Mouse (Mus musculus): ENCODE measurements around the gene Rarres2. TPM values are rescaled to one million over a fixed set of nuclear protein-coding genes. Genes with fewer than 3 reads are reported as not detected.

Gene Rarres2
- polyA plus RNA-seq, 1 experiment from 2014 or later, result 44.2 TPM

- no peak overlapping the region for H3K4me2 ChIP-seq (replicated peaks; ENCODE audit: low read depth, low read length)
- no peak overlapping the region for H3K27ac ChIP-seq (ENCODE audit: low read depth, low read length)
- H3K4me1 ChIP-seq (ENCODE audit: control insufficient read depth, insufficient read depth, low read length), result peaks cover 7% of the 10 kb centered on the region
- no peak overlapping the region for H3K4me3 ChIP-seq (ENCODE audit: low read length)
- WGBS, result 91% methylated on average over 1 of the region's 1 CpGs
- peaks cover 41% of the 10 kb centered on the region for H3K36me3 ChIP-seq (ENCODE audit: control insufficient read depth, insufficient read depth, low read length)
- no peak for ATAC-seq (ENCODE audit: low FRiP score, low TSS enrichment)
- H3K9me3 ChIP-seq (ENCODE audit: control insufficient read depth, low read length), result peaks cover 23% of the 10 kb centered on the region
- no peaks in the 10 kb centered on the region for H3K27me3 ChIP-seq (ENCODE audit: control insufficient read depth, insufficient read depth, low read length)
- no peak overlapping the region for H3K9ac ChIP-seq (ENCODE audit: low read depth, low read length)
These were observed 28.0 kb upstream of the Rarres2 start for GRCm38 (mm10) chr6:48600594-48600993.

- H3K4me3 ChIP-seq (ENCODE audit: low read length), result no peak overlapping the region
- H3K9me3 ChIP-seq (ENCODE audit: control insufficient read depth, low read length), result peaks cover 23% of the 10 kb centered on the region
- no peaks in the 10 kb centered on the region for H3K27me3 ChIP-seq (ENCODE audit: control insufficient read depth, insufficient read depth, low read length)
- WGBS, result 96% methylated on average over 27 of the region's 27 CpGs
- H3K9ac ChIP-seq (ENCODE audit: low read depth, low read length), result no peak overlapping the region
- no peak overlapping the region for H3K27ac ChIP-seq (ENCODE audit: low read depth, low read length)
- ATAC-seq (ENCODE audit: low FRiP score, low TSS enrichment), result no peak
- peaks cover 10% of the 10 kb centered on the region; the same call in 1 of the 2 replicates for H3K4me1 ChIP-seq (ENCODE audit: control insufficient read depth, insufficient read depth, low read length)
- H3K4me2 ChIP-seq (replicated peaks; ENCODE audit: low read depth, low read length), result no peak overlapping the region
- H3K36me3 ChIP-seq (ENCODE audit: control insufficient read depth, insufficient read depth, low read length), result peaks cover 41% of the 10 kb centered on the region
These were observed 24.6 kb upstream of the Rarres2 start for GRCm38 (mm10) chr6:48597233-48597625.

GRCm38 (mm10) chr6:48596545-48597232 lies 24.1 kb upstream of the Rarres2 start:
- no peak for ATAC-seq (ENCODE audit: low FRiP score, low TSS enrichment)
- Histone ChIP-seq H3K4me1 (ENCODE audit: control insufficient read depth, insufficient read depth, low read length) (peaks cover 10% of the 10 kb centered on the region; the same call in 1 of the 2 replicates), H3K9me3 (ENCODE audit: control insufficient read depth, low read length) (peaks cover 23% of the 10 kb centered on the region), H3K9ac (ENCODE audit: low read depth, low read length) (no peak overlapping the region), H3K36me3 (ENCODE audit: control insufficient read depth, insufficient read depth, low read length) (peaks cover 41% of the 10 kb centered on the region), H3K27me3 (ENCODE audit: control insufficient read depth, insufficient read depth, low read length) (no peaks in the 10 kb centered on the region), H3K4me3 (ENCODE audit: low read length) (no peak overlapping the region), H3K4me2 (replicated peaks; ENCODE audit: low read depth, low read length) (no peak overlapping the region), H3K27ac (ENCODE audit: low read depth, low read length) (no peak overlapping the region)
- WGBS, result 96% methylated on average over 45 of the region's 45 CpGs

GRCm38 (mm10) chr6:48595278-48595677 lies 22.7 kb upstream of the Rarres2 start:
- H3K27me3 ChIP-seq (ENCODE audit: control insufficient read depth, insufficient read depth, low read length), result no peaks in the 10 kb centered on the region
- 40% methylated on average over 1 of the region's 1 CpGs for whole genome bisulfite sequencing
- H3K4me1 ChIP-seq (ENCODE audit: control insufficient read depth, insufficient read depth, low read length), result peaks cover 10% of the 10 kb centered on the region; the same call in 1 of the 2 replicates
- peaks cover 23% of the 10 kb centered on the region for H3K9me3 ChIP-seq (ENCODE audit: control insufficient read depth, low read length)
- peaks cover 41% of the 10 kb centered on the region for H3K36me3 ChIP-seq (ENCODE audit: control insufficient read depth, insufficient read depth, low read length)
- peak overlapping the region; percentile 88; the same call in 1 of the 2 replicates for H3K9ac ChIP-seq (ENCODE audit: low read depth, low read length)
- H3K27ac ChIP-seq (ENCODE audit: low read depth, low read length), result no peak overlapping the region
- no peak for ATAC-seq (ENCODE audit: low FRiP score, low TSS enrichment)
- peak overlapping the region; percentile 91 for H3K4me3 ChIP-seq (ENCODE audit: low read length)
- peak overlapping the region; percentile 75 for H3K4me2 ChIP-seq (replicated peaks; ENCODE audit: low read depth, low read length)

GRCm38 (mm10) chr6:48594043-48594738 lies 21.6 kb upstream of the Rarres2 start:
- WGBS, result under 1% methylated on average over 37 of the region's 41 CpGs
- peak overlapping the region; percentile 88 for H3K9ac ChIP-seq (ENCODE audit: low read depth, low read length)

GRCm38 (mm10) chr6:48593158-48594042 lies 20.8 kb upstream of the Rarres2 start, which contains the start of the genes Repin1 and Gm44965:
Repin1 (plus strand) TSS chr6:48593883.
Gm44965 (plus strand) TSS chr6:48593941.
- H3K36me3 ChIP-seq (ENCODE audit: control insufficient read depth, insufficient read depth, low read length), result peaks cover 25% of the 10 kb centered on the region
- WGBS, result 6% methylated on average over 45 of the region's 45 CpGs
- ATAC-seq (ENCODE audit: low FRiP score, low TSS enrichment), result peak; percentile 92
- no peaks in the 10 kb centered on the region for H3K27me3 ChIP-seq (ENCODE audit: control insufficient read depth, insufficient read depth, low read length)
- peaks cover 10% of the 10 kb centered on the region; the same call in 1 of the 2 replicates for H3K4me1 ChIP-seq (ENCODE audit: control insufficient read depth, insufficient read depth, low read length)
- peak within 1 kb of the TSS; percentile 92 for H3K27ac ChIP-seq (ENCODE audit: low read depth, low read length)
- H3K9ac ChIP-seq (ENCODE audit: low read depth, low read length), result peak within 1 kb of the TSS; percentile 88
- peaks cover 23% of the 10 kb centered on the region for H3K9me3 ChIP-seq (ENCODE audit: control insufficient read depth, low read length)
- H3K4me3 ChIP-seq (ENCODE audit: low read length), result peak within 1 kb of the TSS; percentile 91
- H3K4me2 ChIP-seq (replicated peaks; ENCODE audit: low read depth, low read length), result peak within 1 kb of the TSS; percentile 75

More at GRCm38 (mm10) chr6:48594043-48594738, 21.6 kb upstream of the Rarres2 start:
- Histone ChIP-seq H3K4me1 (ENCODE audit: control insufficient read depth, insufficient read depth, low read length) (peaks cover 10% of the 10 kb centered on the region; the same call in 1 of the 2 replicates), H3K27me3 (ENCODE audit: control insufficient read depth, insufficient read depth, low read length) (no peaks in the 10 kb centered on the region), H3K36me3 (ENCODE audit: control insufficient read depth, insufficient read depth, low read length) (peaks cover 33% of the 10 kb centered on the region), H3K4me3 (ENCODE audit: low read length) (peak overlapping the region; percentile 91), H3K27ac (ENCODE audit: low read depth, low read length) (peak overlapping the region; percentile 92), H3K4me2 (replicated peaks; ENCODE audit: low read depth, low read length) (peak overlapping the region; percentile 75), H3K9me3 (ENCODE audit: control insufficient read depth, low read length) (peaks cover 23% of the 10 kb centered on the region)
- peak; percentile 67 for ATAC-seq (ENCODE audit: low FRiP score, low TSS enrichment)

- H3K27me3 ChIP-seq (ENCODE audit: control insufficient read depth, insufficient read depth, low read length), result no peaks in the 10 kb centered on the region
- H3K4me1 ChIP-seq (ENCODE audit: control insufficient read depth, insufficient read depth, low read length), result peaks cover 10% of the 10 kb centered on the region; the same call in 1 of the 2 replicates
- peaks cover 10% of the 10 kb centered on the region for H3K36me3 ChIP-seq (ENCODE audit: control insufficient read depth, insufficient read depth, low read length)
- WGBS, result 91% methylated on average over 6 of the region's 6 CpGs
- ATAC-seq (ENCODE audit: low FRiP score, low TSS enrichment), result no peak
- H3K27ac ChIP-seq (ENCODE audit: low read depth, low read length), result no peak overlapping the region
- peaks cover 9% of the 10 kb centered on the region for H3K9me3 ChIP-seq (ENCODE audit: control insufficient read depth, low read length)
- no peak overlapping the region for H3K4me3 ChIP-seq (ENCODE audit: low read length)
- no peak overlapping the region for H3K4me2 ChIP-seq (replicated peaks; ENCODE audit: low read depth, low read length)
- H3K9ac ChIP-seq (ENCODE audit: low read depth, low read length), result no peak overlapping the region
These were observed 19.3 kb upstream of the Rarres2 start for GRCm38 (mm10) chr6:48591871-48592270.

- peaks cover 4% of the 10 kb centered on the region for H3K36me3 ChIP-seq (ENCODE audit: control insufficient read depth, insufficient read depth, low read length)
- H3K27me3 ChIP-seq (ENCODE audit: control insufficient read depth, insufficient read depth, low read length), result no peaks in the 10 kb centered on the region
- WGBS, result 84% methylated on average over 3 of the region's 3 CpGs
- H3K4me1 ChIP-seq (ENCODE audit: control insufficient read depth, insufficient read depth, low read length), result peaks cover 10% of the 10 kb centered on the region; the same call in 1 of the 2 replicates
- peaks cover 3% of the 10 kb centered on the region for H3K9me3 ChIP-seq (ENCODE audit: control insufficient read depth, low read length)
- H3K4me3 ChIP-seq (ENCODE audit: low read length), result no peak overlapping the region
- H3K9ac ChIP-seq (ENCODE audit: low read depth, low read length), result no peak overlapping the region
- H3K4me2 ChIP-seq (replicated peaks; ENCODE audit: low read depth, low read length), result no peak overlapping the region
- ATAC-seq (ENCODE audit: low FRiP score, low TSS enrichment), result no peak
- no peak overlapping the region for H3K27ac ChIP-seq (ENCODE audit: low read depth, low read length)
These were observed 18.7 kb upstream of the Rarres2 start for GRCm38 (mm10) chr6:48591221-48591845.

All from kidney, embryonic 14.5 days (tissue).